In the genomic region with DNA sequence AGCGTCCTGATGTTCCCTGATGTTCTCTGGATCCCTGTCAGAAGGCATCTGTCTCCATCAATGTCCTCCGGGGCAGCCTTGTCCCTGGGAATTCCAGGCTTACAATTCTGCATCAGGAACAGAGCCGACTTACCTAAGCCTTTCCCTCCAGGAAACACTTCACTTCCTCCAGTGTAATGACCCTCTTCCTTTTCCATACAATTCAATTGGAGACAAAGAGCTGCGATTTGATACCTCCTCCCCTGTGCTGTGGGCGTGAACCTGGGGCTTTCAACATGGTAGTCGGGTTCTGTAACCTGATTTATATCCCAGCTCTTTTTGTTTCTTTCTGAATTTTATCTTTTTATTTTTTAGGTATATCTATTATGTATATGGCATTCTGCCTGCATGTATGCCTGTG, we compare ENCODE assay signal across 19 mouse cellular contexts. TPM values are rescaled to one million over a fixed set of nuclear protein-coding genes. Genes with fewer than 3 reads are reported as not detected.
A peak's percentile ranks its signal among the peaks of the same experiment; 100 is the strongest.
DNase-seq lines count a peak whose midpoint lies in the region; ATAC-seq lines count a peak whose summit lies in the region.
"Had no signal": no experiment of that assay in that cellular context is flagged by ENCODE, and none has a peak within 500 bp of the region (broad histone marks: within the 10 kb centered on the region; RNA-seq: fewer than 3 reads in every experiment).

No protein-coding gene starts in this region.

- H3K36me3 ChIP-seq in heart, embryonic 12.5 days = no peaks in the 10 kb centered on the region
- no peaks in the 10 kb centered on the region for H3K36me3 ChIP-seq in kidney, embryonic 16.5 days (ENCODE audit: insufficient read depth, low read length)
- H3K36me3 ChIP-seq: embryonic facial prominence, embryonic 13.5 days; forebrain, embryonic 15.5 days; limb, embryonic 10.5 days had no signal

- 64% methylated on average over 6 of the region's 6 CpGs for WGBS in heart, embryonic 12.5 days
- WGBS in kidney, embryonic 16.5 days = 38% methylated on average over 6 of the region's 6 CpGs

- peak; percentile 48 for DNase-seq in heart, adult 8-10 months (ENCODE audit: low spot score)
- peak; percentile 25 for DNase-seq in kidney, postnatal 14 days
- DNase-seq in ZHBTc4 (ENCODE audit: low read depth, low spot score) = peak; percentile 80
- DNase-seq in layer of hippocampus, adult 9-11 months = no peak
- DNase-seq: cerebellum, adult 11 months; cerebellum, postnatal 10 days; gastrocnemius, postnatal 36 days; liver, postnatal 0 days; right cerebral cortex, postnatal 4 days had no signal

- no peak overlapping the region for H3K4me2 ChIP-seq in heart, embryonic 12.5 days
- no peak overlapping the region for H3K4me2 ChIP-seq in kidney, embryonic 16.5 days (replicated peaks; ENCODE audit: low read depth, low read length)
- H3K4me2 ChIP-seq: embryonic facial prominence, embryonic 13.5 days; forebrain, embryonic 15.5 days; hindbrain, embryonic 14.5 days; midbrain, embryonic 11.5 days had no signal

- no peak overlapping the region for H3K9ac ChIP-seq in heart, embryonic 12.5 days
- no peak overlapping the region for H3K9ac ChIP-seq in kidney, embryonic 16.5 days (replicated peaks; ENCODE audit: low read length)
- H3K9ac ChIP-seq: embryonic facial prominence, embryonic 13.5 days; forebrain, embryonic 15.5 days; hindbrain, embryonic 14.5 days; liver, postnatal 0 days had no signal

- H3K9me3 ChIP-seq in heart, embryonic 12.5 days (replicated peaks) = no peaks in the 10 kb centered on the region
- H3K9me3 ChIP-seq in kidney, embryonic 16.5 days (ENCODE audit: low read length) = no peaks in the 10 kb centered on the region
- H3K9me3 ChIP-seq: embryonic facial prominence, embryonic 13.5 days; forebrain, embryonic 15.5 days; limb, embryonic 10.5 days had no signal

- no peaks in the 10 kb centered on the region for H3K4me1 ChIP-seq in heart, embryonic 12.5 days (replicated peaks)
- H3K4me1 ChIP-seq in kidney, embryonic 16.5 days (ENCODE audit: insufficient read depth, low read length) = 0 out of 2 replicates have a peak, but pooled peaks cover 4% of the 10 kb centered on the region
- peaks cover 3% of the 10 kb centered on the region; the same call in 1 of the 2 replicates for H3K4me1 ChIP-seq in brown adipose tissue, adult 24 weeks (ENCODE audit: control insufficient read depth, insufficient read depth, insufficient read length, low read length)
- H3K4me1 ChIP-seq: embryonic facial prominence, embryonic 13.5 days had no signal

- H3K27me3 ChIP-seq in heart, embryonic 12.5 days (replicated peaks) = no peaks in the 10 kb centered on the region
- H3K27me3 ChIP-seq in kidney, embryonic 16.5 days (ENCODE audit: insufficient read depth, low read length) = no peaks in the 10 kb centered on the region
- H3K27me3 ChIP-seq: embryonic facial prominence, embryonic 13.5 days; forebrain, embryonic 15.5 days had no signal

- ATAC-seq in heart, embryonic 12.5 days (ENCODE audit: insufficient number of reproducible peaks, low FRiP score) = no peak
- ATAC-seq in kidney, embryonic 16.5 days (ENCODE audit: low FRiP score, low TSS enrichment) = no peak
- ATAC-seq: forebrain, embryonic 15.5 days; liver, postnatal 0 days had no signal

- no peak overlapping the region for H3K4me3 ChIP-seq in heart, embryonic 12.5 days
- H3K4me3 ChIP-seq in kidney, embryonic 16.5 days (ENCODE audit: low read length) = no peak overlapping the region
- no peak overlapping the region for H3K4me3 ChIP-seq in brown adipose tissue, adult 24 weeks (ENCODE audit: insufficient read depth, low read depth, low read length)
- H3K4me3 ChIP-seq: embryonic facial prominence, embryonic 13.5 days; forebrain, embryonic 15.5 days; limb, embryonic 10.5 days had no signal

- no peak overlapping the region for H3K27ac ChIP-seq in heart, embryonic 12.5 days (ENCODE audit: poor library complexity, severe bottlenecking)
- H3K27ac ChIP-seq in kidney, embryonic 16.5 days (ENCODE audit: low read length) = no peak overlapping the region
- 0 out of 2 replicates have a peak overlapping the region, but pooled peaks have one; percentile 23 for H3K27ac ChIP-seq in brown adipose tissue, adult 24 weeks (replicated peaks; ENCODE audit: low read depth, low read length)
- H3K27ac ChIP-seq: embryonic facial prominence, embryonic 13.5 days; forebrain, embryonic 15.5 days; hindbrain, embryonic 14.5 days; limb, embryonic 10.5 days; stomach, postnatal 0 days had no signal

RNA-seq across cellular contexts. Expression of a gene that starts 39.9 kb away (rescaled TPM):
- not detected for total RNA-seq in heart, adult 8-10 months (2022)
- polyA plus RNA-seq in heart, embryonic 12.5 days (2016; fragmentation: Nextera tagmentation; extraction: Ambion mirVana) = 0.14 and 0.18 TPM in 2 replicates
- 0.21 and 0.50 TPM in 2 replicates for polyA plus RNA-seq in kidney, embryonic 16.5 days (2015; fragmentation: Nextera tagmentation; extraction: Ambion mirVana)
- polyA plus RNA-seq in brown adipose tissue, adult 24 weeks (2012; ENCODE audit: insufficient read depth, insufficient read length, missing spikeins) = not detected in 2 replicates
- total RNA-seq: gastrocnemius, postnatal 36 days; liver, adult 2 months had no signal
- polyA plus RNA-seq: liver, adult 2 months had no signal

RNA-seq across cellular contexts. Expression of a gene that starts 52.5 kb away (rescaled TPM):
- total RNA-seq in heart, adult 8-10 months (2022) = 100 to 1,000 TPM in 2 of 4 experiments, 10 to 100 TPM in 2; 83.2 to 109 (median 98.8) TPM
- 134 and 146 TPM in 2 replicates for polyA plus RNA-seq in heart, embryonic 12.5 days (2016; fragmentation: Nextera tagmentation; extraction: Ambion mirVana)
- polyA plus RNA-seq in kidney, embryonic 16.5 days (2015; fragmentation: Nextera tagmentation; extraction: Ambion mirVana) = 105 and 109 TPM in 2 replicates
- polyA plus RNA-seq in brown adipose tissue, adult 24 weeks (2012; ENCODE audit: insufficient read depth, insufficient read length, missing spikeins) = 47.1 and 62.0 TPM in 2 replicates
